In the genomic region with DNA sequence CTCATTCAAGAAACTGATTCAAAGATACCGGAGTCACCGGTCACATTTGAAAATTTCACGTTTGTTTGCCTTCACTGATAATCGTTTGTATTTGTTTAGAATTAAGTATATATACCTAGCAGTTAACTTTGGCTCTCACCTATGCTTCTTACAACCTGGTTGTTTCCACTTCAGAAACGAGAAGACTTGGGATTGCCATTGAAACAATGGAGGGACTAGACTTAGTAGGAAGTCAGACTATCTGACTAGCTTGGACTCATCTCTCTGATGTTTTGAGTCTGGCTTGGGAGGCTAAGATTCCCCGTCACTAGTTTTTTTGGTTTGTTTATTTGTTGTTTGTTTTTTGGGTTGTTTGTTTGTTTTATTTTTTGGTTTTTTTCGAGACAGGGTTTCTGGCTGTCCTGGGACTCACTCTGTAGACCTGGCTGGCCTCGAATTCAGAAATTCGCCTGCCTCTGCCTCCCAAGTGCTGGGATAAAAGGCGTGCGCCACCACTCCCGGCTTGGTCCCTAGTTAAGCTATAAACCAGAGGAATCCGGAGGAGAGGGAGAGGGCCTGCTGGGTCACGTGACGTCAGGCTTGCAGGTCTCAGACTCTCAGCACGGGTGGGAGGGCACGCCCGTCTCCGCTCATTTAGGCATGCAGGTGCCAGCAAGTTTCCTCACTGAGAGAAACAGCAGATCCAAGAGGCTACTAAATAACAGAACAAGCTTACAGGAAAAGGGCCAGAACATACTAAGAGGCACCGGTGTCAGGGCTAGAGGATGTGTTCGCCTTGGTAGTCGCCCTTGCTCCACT, we compare ENCODE assay signal across 12 mouse cellular contexts. TPM values are rescaled to one million over a fixed set of nuclear protein-coding genes. Genes with fewer than 3 reads are reported as not detected.
DNase-seq lines count a peak whose midpoint lies in the region; ATAC-seq and TF ChIP-seq lines count a peak whose summit lies in the region.
"Had no signal": no experiment of that assay in that cellular context is flagged by ENCODE, and none has a peak within 500 bp of the region (broad histone marks: within the 10 kb centered on the region; RNA-seq: fewer than 3 reads in every experiment).

No protein-coding gene starts in this region.

- peak overlapping the region; percentile 32 for H3K4me3 ChIP-seq in testis, adult 2 months (ENCODE audit: control insufficient read depth, low read depth, low read length)
- no peak overlapping the region for H3K4me3 ChIP-seq in embryonic fibroblast, embryonic 13.5 days (ENCODE audit: insufficient read depth, low read length)
- no peak overlapping the region for H3K4me3 ChIP-seq in liver, postnatal 0 days (ENCODE audit: low read depth, low read length)
- H3K4me3 ChIP-seq: forebrain, embryonic 13.5 days; lung, embryonic 15.5 days had no signal

- TF ChIP-seq POLR2A in testis, adult 2 months (IDR thresholded peaks at IDR 0.05; ENCODE audit: control insufficient read depth, low read depth, low read length): no peak
- TF ChIP-seq POLR2A in embryonic fibroblast, embryonic 13.5 days (IDR thresholded peaks at IDR 0.05; ENCODE audit: low read depth, low read length): no peak

- H3K27ac ChIP-seq in testis, adult 2 months (ENCODE audit: control insufficient read depth, insufficient read depth, low read depth, low read length): no peak overlapping the region
- H3K27ac ChIP-seq in embryonic fibroblast, embryonic 13.5 days (ENCODE audit: insufficient read depth, low read length): peak overlapping the region; percentile 12; the same call in 1 of the 2 replicates
- no peak overlapping the region; the same call in 1 of the 2 replicates for H3K27ac ChIP-seq in liver, postnatal 0 days (ENCODE audit: low read depth)
- H3K27ac ChIP-seq: forebrain, embryonic 13.5 days; lung, embryonic 15.5 days had no signal

- no peak for TF ChIP-seq CTCF in testis, adult 2 months (IDR thresholded peaks at IDR 0.05; ENCODE audit: control insufficient read depth, insufficient read depth, insufficient replicate concordance, low read depth, low read length)
- no peak for TF ChIP-seq CTCF in embryonic fibroblast, embryonic 13.5 days (IDR thresholded peaks at IDR 0.05; ENCODE audit: borderline replicate concordance, insufficient read depth, low read length)
- no peak for TF ChIP-seq CTCF in liver, postnatal 0 days (IDR thresholded peaks at IDR 0.05; ENCODE audit: low read depth)

- peaks cover 5% of the 10 kb centered on the region for H3K4me1 ChIP-seq in testis, adult 2 months (ENCODE audit: control insufficient read depth, insufficient read depth, low read length)
- no peaks in the 10 kb centered on the region; the same call in 1 of the 2 replicates for H3K4me1 ChIP-seq in embryonic fibroblast, embryonic 13.5 days (ENCODE audit: control insufficient read depth, insufficient read depth, low read length)
- H3K4me1 ChIP-seq in liver, postnatal 0 days (ENCODE audit: insufficient read depth): no peaks in the 10 kb centered on the region; the same call in 1 of the 2 replicates

- no peaks in the 10 kb centered on the region for H3K9me3 ChIP-seq in liver, postnatal 0 days (ENCODE audit: low read length)
- H3K9me3 ChIP-seq: forebrain, embryonic 13.5 days; lung, embryonic 15.5 days had no signal

- H3K4me2 ChIP-seq in liver, postnatal 0 days (ENCODE audit: low read depth, low read length): no peak overlapping the region
- H3K4me2 ChIP-seq: forebrain, embryonic 13.5 days had no signal

- 68% methylated on average over 22 of the region's 22 CpGs for WGBS in liver, postnatal 0 days (ENCODE audit: insufficient replicate concordance)

- H3K36me3 ChIP-seq in testis, adult 2 months (ENCODE audit: control insufficient read depth, insufficient read depth, low read length): no peaks in the 10 kb centered on the region
- no peaks in the 10 kb centered on the region for H3K36me3 ChIP-seq in liver, postnatal 0 days (replicated peaks; ENCODE audit: insufficient read depth, low read length)
- H3K36me3 ChIP-seq: lung, embryonic 15.5 days had no signal

- no peak for TF ChIP-seq EP300 in liver, postnatal 0 days (IDR thresholded peaks at IDR 0.05; ENCODE audit: low read depth)

- no peak for DNase-seq in testis, postnatal 10 days (ENCODE audit: low spot score)
- DNase-seq in kidney, postnatal 10 days: peak; percentile 53
- DNase-seq in liver, postnatal 0 days: no peak
- no peak for DNase-seq in heart, adult 9 months (ENCODE audit: low spot score in 2 of 2)
- no peak for DNase-seq in frontal cortex, postnatal 25 days (ENCODE audit: low spot score in 2 of 2)
- DNase-seq: cerebellum, adult 11 months; gastrocnemius, postnatal 14 days; spleen, adult 18-20 months had no signal

- no peak for ATAC-seq in liver, postnatal 0 days

- H3K9ac ChIP-seq in liver, postnatal 0 days (replicated peaks): no peak overlapping the region
- H3K9ac ChIP-seq: forebrain, embryonic 13.5 days; lung, embryonic 15.5 days had no signal

- no peaks in the 10 kb centered on the region for H3K27me3 ChIP-seq in testis, adult 2 months (ENCODE audit: control insufficient read depth, insufficient read depth, low read length)
- H3K27me3 ChIP-seq in liver, postnatal 0 days (ENCODE audit: insufficient read depth, low read length): no peaks in the 10 kb centered on the region
- H3K27me3 ChIP-seq: forebrain, embryonic 13.5 days; lung, embryonic 15.5 days had no signal

RNA-seq across cellular contexts. Expression of gene Man1a2, which starts 18.7 kb away (rescaled TPM):
- 9.8 and 12.0 TPM in 2 replicates for polyA plus RNA-seq in testis, adult 2 months (2012; rRNA removed)
- polyA plus RNA-seq in embryonic fibroblast, embryonic 13.5 days (2011; ENCODE audit: insufficient read length, low read depth, missing spikeins): 148 and 149 TPM in 2 replicates
- polyA plus RNA-seq in liver, postnatal 0 days (2015; fragmentation: Nextera tagmentation; extraction: Ambion mirVana): 37.7 and 40.4 TPM in 2 replicates
